Mouse (Mus musculus): ENCODE results near the gene Gm1043.

- no peak for TF ChIP-seq POLR2A (IDR thresholded peaks at IDR 0.05; ENCODE audit: insufficient read depth, low read length)
- no peak for TF ChIP-seq CTCF (IDR thresholded peaks at IDR 0.05; ENCODE audit: low read depth, low read length)
Measured at GRCm38 (mm10) chr5:37056471-37056870, 28.7 kb upstream of the Gm1043 start.
